Mouse (Mus musculus): ENCODE results near the gene Rab27a.

- TF ChIP-seq CTCF (conservative IDR thresholded peaks at IDR 0.05; ENCODE audit: low read length) (no peak), POU5F1 (IDR thresholded peaks at IDR 0.05; ENCODE audit: borderline replicate concordance, low read length) (no peak)
Measured at GRCm38 (mm10) chr9:73112919-73113906, 68.6 kb downstream of the Rab27a start, which contains the start of gene Rsl24d1.

All from E14TG2a.4 (cell line).